Mouse (Mus musculus): ENCODE data around the gene Zmym1. TPM values are rescaled to one million over a fixed set of nuclear protein-coding genes. Genes with fewer than 3 reads are reported as not detected.
"Not testable (repeated sequence)": the region's sequence is repeated elsewhere in the genome, so short reads cannot be mapped to it uniquely, and the experiment has no call there.

The Zmym1 gene
- 31.5 and 32.5 TPM in 2 replicates for polyA plus RNA-seq (2015; fragmentation: Nextera tagmentation; extraction: Ambion mirVana)

DNA sequence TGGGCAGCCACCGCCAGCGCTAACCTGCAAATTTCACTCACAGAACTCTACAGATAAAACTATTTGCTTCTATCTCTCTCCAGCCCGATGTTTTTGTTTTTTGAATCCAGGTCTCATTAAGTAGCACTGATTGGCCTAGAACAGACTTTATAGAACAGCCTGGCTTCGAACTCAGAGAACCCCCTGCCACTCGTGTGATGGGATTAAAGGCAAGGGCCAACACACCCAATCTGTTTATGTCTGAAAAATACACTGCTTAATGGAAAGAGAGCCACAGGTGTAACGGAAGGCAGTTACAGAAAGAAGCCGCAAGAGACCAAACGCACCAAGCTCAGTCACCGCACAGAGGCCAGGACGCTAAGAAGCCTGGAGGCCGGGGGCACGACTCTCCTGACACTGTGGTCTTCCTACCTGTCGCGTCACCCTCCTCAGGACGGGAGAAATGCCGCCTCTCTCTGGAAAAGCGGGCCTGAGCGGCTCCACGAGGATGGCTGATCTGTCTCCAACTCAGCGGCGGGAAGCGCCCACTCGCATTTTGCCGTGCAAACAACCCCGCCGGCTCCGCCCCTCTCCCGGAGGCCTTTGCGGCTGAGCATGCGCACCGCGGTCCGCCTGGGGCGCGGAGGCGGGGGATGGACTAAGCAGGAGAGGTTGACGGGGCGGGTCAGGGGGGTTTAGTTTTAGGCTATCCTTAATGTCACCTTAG, at the start of gene Zmym1:
TSS of gene Zmym1 (minus strand) at position 568 of the 706 bp plus-strand sequence.
- no peaks in the 10 kb centered on the region for H3K27me3 ChIP-seq (ENCODE audit: control insufficient read depth, insufficient read depth, low read depth, low read length)
- peaks cover 8% of the 10 kb centered on the region; the same call in 1 of the 2 replicates for H3K36me3 ChIP-seq (ENCODE audit: control insufficient read depth, insufficient read depth, low read length)
- under 1% methylated on average over 38 of the region's 38 CpGs for WGBS
- peak within 1 kb of the TSS; percentile 26; the same call in 1 of the 2 replicates for H3K27ac ChIP-seq (ENCODE audit: low read length)
- no peaks in the 10 kb centered on the region for H3K9me3 ChIP-seq (replicated peaks; ENCODE audit: control insufficient read depth, low read length, poor library complexity, severe bottlenecking)
- 0 out of 2 replicates have a peak, but pooled peaks cover 2% of the 10 kb centered on the region for H3K4me1 ChIP-seq (ENCODE audit: control insufficient read depth, insufficient read depth, low read length)
- H3K9ac ChIP-seq (ENCODE audit: low read depth, low read length) = peak within 1 kb of the TSS; percentile 69
- peak; percentile 91 for ATAC-seq
- H3K4me3 ChIP-seq (ENCODE audit: low read depth, low read length) = peak within 1 kb of the TSS; percentile 66
- H3K4me2 ChIP-seq (ENCODE audit: low read length) = peak within 1 kb of the TSS; percentile 55

DNA sequence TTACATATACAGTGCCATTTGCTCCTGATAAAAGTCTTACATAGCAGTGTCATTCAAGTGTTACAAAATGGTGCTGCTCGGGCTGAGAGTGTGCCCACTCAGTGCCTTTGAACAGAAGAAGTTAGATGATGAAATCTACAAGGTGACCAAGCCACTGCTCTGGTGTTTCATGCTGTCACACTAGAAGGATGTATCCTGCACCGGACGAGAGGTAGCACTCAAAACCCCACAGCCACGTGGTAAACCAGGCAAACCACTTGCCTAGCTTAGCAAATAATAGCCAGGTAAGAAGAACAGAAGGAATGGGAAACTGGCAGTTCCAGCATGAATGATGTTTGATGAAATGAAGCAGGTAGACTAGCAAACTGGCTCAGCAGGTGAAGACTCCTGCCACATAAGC, 49.6 kb upstream of the Zmym1 start:
- H3K4me2 ChIP-seq (ENCODE audit: low read length) = no peak overlapping the region
- no peak overlapping the region for H3K9ac ChIP-seq (ENCODE audit: low read depth, low read length)
- H3K4me1 ChIP-seq (ENCODE audit: control insufficient read depth, insufficient read depth, low read length) = no peaks in the 10 kb centered on the region
- H3K27me3 ChIP-seq (ENCODE audit: control insufficient read depth, insufficient read depth, low read depth, low read length) = no peaks in the 10 kb centered on the region
- H3K9me3 ChIP-seq (replicated peaks; ENCODE audit: control insufficient read depth, low read length, poor library complexity, severe bottlenecking) = no peaks in the 10 kb centered on the region; the same call in 1 of the 2 replicates
- peaks cover 25% of the 10 kb centered on the region for H3K36me3 ChIP-seq (ENCODE audit: control insufficient read depth, insufficient read depth, low read length)
- 79% methylated on average over 4 of the region's 4 CpGs for WGBS
- H3K27ac ChIP-seq (ENCODE audit: low read length) = no peak overlapping the region
- no peak overlapping the region for H3K4me3 ChIP-seq (ENCODE audit: low read depth, low read length)
- no peak for ATAC-seq

DNA sequence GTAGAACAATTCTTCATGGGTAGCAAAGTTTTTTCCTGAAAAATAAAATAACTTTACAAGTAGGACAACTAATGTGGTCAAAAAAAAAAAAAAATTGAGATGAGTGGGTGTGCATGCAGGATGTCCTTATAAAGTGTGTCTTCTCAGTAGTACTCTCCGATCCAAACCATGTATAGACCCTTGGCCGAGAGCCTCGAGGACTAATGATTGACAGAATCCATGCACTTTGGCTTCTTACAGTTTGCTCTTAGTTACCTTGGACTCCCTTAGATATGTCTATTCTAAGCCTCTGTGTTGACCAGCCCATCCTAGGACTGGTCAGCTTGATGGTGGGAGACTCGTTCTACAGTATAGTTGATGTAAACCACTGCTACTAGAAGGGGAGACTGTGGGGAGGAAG, 46.6 kb upstream of the Zmym1 start:
- WGBS = 97% methylated on average over 4 of the region's 4 CpGs
- Histone ChIP-seq H3K4me1 (ENCODE audit: control insufficient read depth, insufficient read depth, low read length) (no peaks in the 10 kb centered on the region), H3K27me3 (ENCODE audit: control insufficient read depth, insufficient read depth, low read depth, low read length) (no peaks in the 10 kb centered on the region), H3K27ac (ENCODE audit: low read length) (no peak overlapping the region), H3K9ac (ENCODE audit: low read depth, low read length) (no peak overlapping the region), H3K4me2 (ENCODE audit: low read length) (no peak overlapping the region), H3K36me3 (ENCODE audit: control insufficient read depth, insufficient read depth, low read length) (peaks cover 28% of the 10 kb centered on the region), H3K4me3 (ENCODE audit: low read depth, low read length) (no peak overlapping the region), H3K9me3 (replicated peaks; ENCODE audit: control insufficient read depth, low read length, poor library complexity, severe bottlenecking) (no peaks in the 10 kb centered on the region; the same call in 1 of the 2 replicates)
- ATAC-seq = no peak

DNA sequence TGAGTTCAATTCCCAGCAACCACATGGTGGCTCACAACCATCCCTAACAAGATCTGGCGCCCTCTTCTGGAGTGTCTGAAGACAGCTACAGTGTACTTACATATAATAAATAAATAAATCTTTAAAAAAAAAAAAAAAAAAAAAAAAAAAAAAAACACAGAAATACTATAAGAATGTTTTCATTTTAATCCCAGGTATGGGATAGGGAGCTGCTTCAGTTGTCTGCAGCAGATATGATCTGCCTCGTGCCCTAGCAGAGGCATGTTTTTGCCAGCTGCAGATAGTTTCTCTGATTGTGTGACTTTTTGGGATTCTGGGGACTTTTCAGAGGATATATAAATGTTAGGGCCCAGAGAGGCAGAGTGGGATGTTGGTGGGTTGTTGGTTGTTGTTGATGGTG, 38.6 kb upstream of the Zmym1 start:
- H3K9ac ChIP-seq (ENCODE audit: low read depth, low read length); ATAC-seq; H3K4me3 ChIP-seq (ENCODE audit: low read depth, low read length); H3K4me1 ChIP-seq (ENCODE audit: control insufficient read depth, insufficient read depth, low read length); H3K27ac ChIP-seq (ENCODE audit: low read length); H3K27me3 ChIP-seq (ENCODE audit: control insufficient read depth, insufficient read depth, low read depth, low read length); H3K4me2 ChIP-seq (ENCODE audit: low read length); H3K9me3 ChIP-seq (replicated peaks; ENCODE audit: control insufficient read depth, low read length, poor library complexity, severe bottlenecking): not testable (repeated sequence)
- 92% methylated on average over 1 of the region's 2 CpGs for WGBS
- peaks cover 16% of the 10 kb centered on the region for H3K36me3 ChIP-seq (ENCODE audit: control insufficient read depth, insufficient read depth, low read length)

DNA sequence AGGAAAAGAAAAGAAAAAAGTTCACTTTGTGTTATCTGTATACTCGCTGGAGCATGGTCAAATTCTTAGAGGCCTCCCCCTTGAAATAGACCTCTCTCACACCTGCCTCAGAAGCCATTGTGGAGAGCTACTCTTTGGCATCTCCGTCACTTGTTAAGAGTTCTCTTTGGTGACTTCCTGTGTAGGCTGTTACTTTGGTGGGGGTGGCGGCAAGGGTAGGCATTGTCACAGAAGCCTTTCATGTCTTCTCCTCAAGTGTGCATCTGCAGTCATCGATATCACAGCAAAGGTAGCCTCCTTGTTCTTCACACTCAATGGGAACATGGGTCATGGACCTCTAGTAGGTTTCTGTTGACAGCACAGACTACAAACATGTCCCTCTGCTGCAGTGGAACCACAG, 34.1 kb upstream of the Zmym1 start:
- whole genome bisulfite sequencing = 93% methylated on average over 4 of the region's 4 CpGs
- no peak for ATAC-seq
- Histone ChIP-seq H3K4me2 (ENCODE audit: low read length) (no peak overlapping the region), H3K27me3 (ENCODE audit: control insufficient read depth, insufficient read depth, low read depth, low read length) (no peaks in the 10 kb centered on the region), H3K9ac (ENCODE audit: low read depth, low read length) (no peak overlapping the region), H3K4me3 (ENCODE audit: low read depth, low read length) (no peak overlapping the region), H3K4me1 (ENCODE audit: control insufficient read depth, insufficient read depth, low read length) (no peaks in the 10 kb centered on the region), H3K27ac (ENCODE audit: low read length) (no peak overlapping the region), H3K36me3 (ENCODE audit: control insufficient read depth, insufficient read depth, low read length) (peaks cover 2% of the 10 kb centered on the region), H3K9me3 (replicated peaks; ENCODE audit: control insufficient read depth, low read length, poor library complexity, severe bottlenecking) (no peaks in the 10 kb centered on the region)

DNA sequence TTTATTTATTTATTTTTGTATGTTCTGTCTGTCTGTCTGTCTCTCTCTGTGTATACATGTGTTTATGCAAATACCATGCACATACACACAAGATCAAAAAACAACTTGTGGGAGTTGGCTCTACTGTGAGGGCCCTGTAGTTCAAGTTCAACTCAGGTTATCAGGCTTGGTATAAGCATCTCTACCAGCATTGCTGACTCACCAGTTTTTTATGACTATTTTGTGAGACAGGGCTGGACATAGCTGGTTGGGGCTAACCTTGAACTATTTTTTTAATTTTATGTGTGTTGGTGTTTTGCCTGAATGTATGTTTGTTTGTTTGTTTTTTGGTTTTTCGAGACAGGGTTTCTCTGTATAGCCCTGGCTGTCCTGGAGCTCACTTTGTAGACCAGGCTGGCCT, 30.2 kb upstream of the Zmym1 start:
- ATAC-seq = no peak
- Histone ChIP-seq H3K9me3 (replicated peaks; ENCODE audit: control insufficient read depth, low read length, poor library complexity, severe bottlenecking) (no peaks in the 10 kb centered on the region), H3K4me1 (ENCODE audit: control insufficient read depth, insufficient read depth, low read length) (no peaks in the 10 kb centered on the region), H3K9ac (ENCODE audit: low read depth, low read length) (no peak overlapping the region), H3K27ac (ENCODE audit: low read length) (no peak overlapping the region), H3K27me3 (ENCODE audit: control insufficient read depth, insufficient read depth, low read depth, low read length) (no peaks in the 10 kb centered on the region), H3K4me3 (ENCODE audit: low read depth, low read length) (no peak overlapping the region), H3K36me3 (ENCODE audit: control insufficient read depth, insufficient read depth, low read length) (peaks cover 8% of the 10 kb centered on the region), H3K4me2 (ENCODE audit: low read length) (no peak overlapping the region)
- whole genome bisulfite sequencing = 94% methylated on average over 1 of the region's 1 CpGs

DNA sequence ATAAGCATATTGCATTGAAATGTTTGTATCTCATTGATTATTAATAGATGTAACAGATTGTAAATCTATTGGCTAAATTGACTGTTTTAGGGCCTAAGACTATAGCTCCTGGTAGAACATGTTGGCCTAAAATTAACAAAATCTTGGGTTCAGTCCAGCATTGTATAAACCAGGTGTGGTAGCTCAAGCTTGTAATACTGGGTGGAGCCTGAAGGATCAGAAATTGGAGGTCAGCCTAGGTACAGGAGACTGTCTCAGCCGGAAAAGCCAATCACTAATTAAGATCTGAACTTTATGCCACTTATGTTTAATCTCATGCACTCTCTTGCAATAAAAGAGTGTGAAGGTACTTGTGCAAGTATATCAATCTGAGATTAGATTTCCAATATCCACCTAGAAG, 24.8 kb upstream of the Zmym1 start:
- 82% methylated on average over 1 of the region's 1 CpGs for WGBS
- no peak for ATAC-seq
- Histone ChIP-seq H3K4me3 (ENCODE audit: low read depth, low read length) (no peak overlapping the region), H3K27me3 (ENCODE audit: control insufficient read depth, insufficient read depth, low read depth, low read length) (no peaks in the 10 kb centered on the region), H3K4me1 (ENCODE audit: control insufficient read depth, insufficient read depth, low read length) (0 out of 2 replicates have a peak, but pooled peaks cover 2% of the 10 kb centered on the region), H3K9me3 (replicated peaks; ENCODE audit: control insufficient read depth, low read length, poor library complexity, severe bottlenecking) (no peaks in the 10 kb centered on the region), H3K4me2 (ENCODE audit: low read length) (no peak overlapping the region), H3K27ac (ENCODE audit: low read length) (no peak overlapping the region), H3K36me3 (ENCODE audit: control insufficient read depth, insufficient read depth, low read length) (peaks cover 6% of the 10 kb centered on the region; the same call in 1 of the 2 replicates), H3K9ac (ENCODE audit: low read depth, low read length) (no peak overlapping the region)

DNA sequence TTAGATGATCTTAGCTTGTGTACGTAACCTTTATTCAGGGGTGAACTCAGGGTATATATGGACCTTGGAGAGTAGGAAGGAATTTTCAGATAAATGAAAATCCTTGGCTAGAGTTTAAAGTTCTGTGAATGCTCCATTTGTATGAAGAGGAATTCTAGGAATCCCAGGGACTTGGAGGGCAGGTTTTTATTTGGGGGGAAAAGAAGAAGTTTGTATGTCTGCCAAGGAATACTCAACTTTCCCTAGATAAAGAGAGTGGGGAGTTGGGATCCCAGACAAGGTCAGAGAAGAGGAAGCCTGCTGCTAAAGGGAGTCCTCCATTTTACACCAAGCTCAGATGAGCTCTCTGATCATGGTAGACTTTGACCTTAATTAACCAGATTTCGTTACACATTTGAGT, 22.2 kb upstream of the Zmym1 start:
- no peak overlapping the region for H3K27ac ChIP-seq (ENCODE audit: low read length)
- WGBS = 97% methylated on average over 2 of the region's 2 CpGs
- no peak for ATAC-seq
- H3K4me3 ChIP-seq (ENCODE audit: low read depth, low read length) = no peak overlapping the region
- H3K36me3 ChIP-seq (ENCODE audit: control insufficient read depth, insufficient read depth, low read length) = peaks cover 3% of the 10 kb centered on the region; the same call in 1 of the 2 replicates
- H3K9ac ChIP-seq (ENCODE audit: low read depth, low read length) = no peak overlapping the region
- peaks cover 22% of the 10 kb centered on the region for H3K4me1 ChIP-seq (ENCODE audit: control insufficient read depth, insufficient read depth, low read length)
- H3K9me3 ChIP-seq (replicated peaks; ENCODE audit: control insufficient read depth, low read length, poor library complexity, severe bottlenecking) = no peaks in the 10 kb centered on the region
- H3K27me3 ChIP-seq (ENCODE audit: control insufficient read depth, insufficient read depth, low read depth, low read length) = no peaks in the 10 kb centered on the region
- no peak overlapping the region for H3K4me2 ChIP-seq (ENCODE audit: low read length)

DNA sequence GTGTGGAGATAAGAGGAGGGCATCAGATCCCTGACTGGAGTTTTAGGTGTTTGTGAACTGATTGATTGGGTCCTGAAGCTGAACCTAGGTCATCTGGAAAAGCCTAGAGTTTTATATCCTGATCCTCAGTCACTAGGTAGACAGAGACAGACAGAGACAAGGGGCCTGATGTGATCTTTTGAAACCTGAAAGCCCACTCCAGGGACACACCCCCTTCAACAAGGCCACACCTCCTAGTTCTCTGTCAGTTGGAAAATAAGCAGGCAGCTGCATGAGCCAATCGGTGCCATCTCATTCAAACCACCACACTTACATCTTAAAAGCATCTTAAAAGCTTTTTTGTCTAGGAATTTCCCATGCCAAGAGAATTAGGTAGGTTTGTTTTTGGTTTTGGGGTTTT, 19.9 kb upstream of the Zmym1 start:
- Histone ChIP-seq H3K9me3 (replicated peaks; ENCODE audit: control insufficient read depth, low read length, poor library complexity, severe bottlenecking) (no peaks in the 10 kb centered on the region), H3K4me3 (ENCODE audit: low read depth, low read length) (no peak overlapping the region), H3K4me2 (ENCODE audit: low read length) (no peak overlapping the region), H3K27ac (ENCODE audit: low read length) (no peak overlapping the region), H3K36me3 (ENCODE audit: control insufficient read depth, insufficient read depth, low read length) (no peaks in the 10 kb centered on the region; the same call in 1 of the 2 replicates), H3K9ac (ENCODE audit: low read depth, low read length) (no peak overlapping the region), H3K27me3 (ENCODE audit: control insufficient read depth, insufficient read depth, low read depth, low read length) (no peaks in the 10 kb centered on the region), H3K4me1 (ENCODE audit: control insufficient read depth, insufficient read depth, low read length) (peaks cover 27% of the 10 kb centered on the region)
- 39% methylated on average over 1 of the region's 1 CpGs for WGBS
- no peak for ATAC-seq

All from midbrain, embryonic 16.5 days (tissue).